Mouse (Mus musculus) brain, embryonic 14.5 days (tissue): ENCODE results near the gene Ube2f.

Experiments used
- CTCF ChIP-seq: fragments of 200-500 bp; IDR thresholded peaks from 2 replicates; pipeline ENCODE4 v1.5.1; 2012; ENCODE audit warnings: inconsistent platforms, mild to moderate bottlenecking, moderate library complexity, borderline replicate concordance; ENCODE audit not compliant: insufficient read depth, insufficient read length; ENCODE audit errors: extremely low read depth
- POLR2A ChIP-seq: fragments of 200-500 bp; IDR thresholded peaks from 2 replicates; pipeline ENCODE4 v1.6.1; 2012; ENCODE audit warnings: mild to moderate bottlenecking, inconsistent platforms, borderline replicate concordance; ENCODE audit not compliant: poor library complexity, insufficient read depth, insufficient read length, severe bottlenecking; ENCODE audit errors: extremely low read depth

DNA sequence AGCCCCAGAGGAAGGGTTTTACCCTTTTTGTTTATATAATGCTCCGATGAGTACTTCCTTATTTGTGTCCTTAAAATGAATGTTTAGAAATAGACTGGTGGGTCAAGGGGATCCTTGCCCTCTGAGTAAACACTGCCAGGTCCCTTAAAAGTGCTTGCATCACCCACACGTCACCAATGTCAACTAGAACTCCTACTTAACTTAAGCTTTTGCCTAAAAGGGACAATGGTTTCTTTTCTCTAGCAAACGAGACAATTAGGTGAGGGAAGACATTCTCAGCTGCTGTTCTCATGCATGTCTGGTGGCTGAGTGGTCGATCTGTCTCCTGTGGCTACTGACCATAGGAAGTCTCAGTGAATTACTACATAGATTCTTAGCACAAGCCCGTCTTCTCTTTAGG, 18.2 kb upstream of the Ube2f start:
- TF ChIP-seq CTCF (no peak), POLR2A (no peak)
